Mouse (Mus musculus): ENCODE data around the gene Surf6.

GRCm38 (mm10) chr2:26914148-26914941 lies 11.7 kb upstream of the Surf6 start:
- TF ChIP-seq TAL1 (IDR thresholded peaks at IDR 0.05; ENCODE audit: low read length) (no peak), POLR2A (IDR thresholded peaks at IDR 0.05; ENCODE audit: control insufficient read depth in 1 of 2, insufficient read depth in 1 of 2, low read depth in 1 of 2, low read length in 2 of 2, poor library complexity in 1 of 2) (peak in 1 of 2 experiments; percentile 12; a peak in 1 of 4 replicates), UBTF (IDR thresholded peaks at IDR 0.05; ENCODE audit: borderline replicate concordance, insufficient read depth, low read depth, low read length) (no peak), ELF1 (IDR thresholded peaks at IDR 0.05; ENCODE audit: low read depth, low read length) (no peak), CTCF (IDR thresholded peaks at IDR 0.05 in 2 of 3, conservative IDR thresholded peaks at IDR 0.05 in 1 of 3; ENCODE audit: control insufficient read depth in 1 of 3, insufficient read depth in 1 of 3, low read depth in 2 of 3, low read length in 3 of 3, poor library complexity in 1 of 3, severe bottlenecking in 1 of 3) (0 out of 6 replicates have a peak, but pooled peaks of 1 of the 3 experiments have one; percentile 11), MAZ (IDR thresholded peaks at IDR 0.05; ENCODE audit: low read depth, low read length) (no peak), EP300 (IDR thresholded peaks at IDR 0.05; ENCODE audit: low read depth in 1 of 2, low read length in 2 of 2) (no peak), ZNF384 (IDR thresholded peaks at IDR 0.05; ENCODE audit: low read depth, low read length) (no peak), GATA1 (IDR thresholded peaks at IDR 0.05; ENCODE audit: low read depth, low read length) (no peak)

All from MEL (cell line).